Mouse (Mus musculus): ENCODE results near the gene Cym. TPM values are rescaled to one million over a fixed set of nuclear protein-coding genes. Genes with fewer than 3 reads are reported as not detected.

Cym gene
- total RNA-seq, 4 experiments from 2014 or later, result 0.37 TPM; not detected in 3

DNA sequence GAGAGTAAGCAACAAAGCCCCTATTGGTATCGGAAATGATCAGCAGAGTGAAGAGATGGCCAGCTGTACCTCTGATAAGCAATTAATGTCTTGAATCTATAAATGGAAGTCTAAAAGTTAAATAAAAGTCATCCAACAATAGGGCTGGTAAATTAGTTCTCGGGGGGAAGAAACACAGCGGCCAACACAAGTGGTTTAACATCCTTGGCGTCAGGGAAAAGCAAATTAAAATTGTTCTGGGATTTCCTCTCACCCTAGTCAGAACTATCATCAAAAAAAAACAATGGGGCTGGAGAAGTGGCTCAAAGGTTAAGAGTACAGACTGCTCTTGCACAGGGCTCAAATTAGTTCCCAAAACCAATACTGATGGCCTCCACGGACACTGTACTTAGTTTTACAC is 4.3 kb upstream of the Cym start:
- DNase-seq (ENCODE audit: low spot score in 2 of 2), result no peak

DNA sequence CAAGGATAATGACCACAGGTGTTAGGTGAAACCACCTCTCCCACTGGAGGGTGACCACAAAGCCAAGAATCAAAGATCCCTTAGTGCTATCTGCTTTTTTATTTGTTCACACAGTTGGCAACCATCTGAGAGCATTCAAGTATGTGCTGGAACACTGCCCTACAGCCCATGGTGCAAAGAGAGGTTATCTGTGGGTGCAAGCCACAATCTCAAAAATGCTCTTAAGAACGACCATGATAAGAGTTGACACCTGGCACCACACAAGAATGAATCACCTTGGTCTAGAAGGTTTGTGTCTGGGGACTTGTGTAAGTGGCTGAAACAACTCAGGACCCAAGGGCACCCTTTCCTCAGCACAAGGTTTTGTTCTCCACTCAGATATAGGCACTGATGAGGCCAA is 1.7 kb upstream of the Cym start:
- DNase-seq (ENCODE audit: low spot score in 2 of 2), result no peak

DNA sequence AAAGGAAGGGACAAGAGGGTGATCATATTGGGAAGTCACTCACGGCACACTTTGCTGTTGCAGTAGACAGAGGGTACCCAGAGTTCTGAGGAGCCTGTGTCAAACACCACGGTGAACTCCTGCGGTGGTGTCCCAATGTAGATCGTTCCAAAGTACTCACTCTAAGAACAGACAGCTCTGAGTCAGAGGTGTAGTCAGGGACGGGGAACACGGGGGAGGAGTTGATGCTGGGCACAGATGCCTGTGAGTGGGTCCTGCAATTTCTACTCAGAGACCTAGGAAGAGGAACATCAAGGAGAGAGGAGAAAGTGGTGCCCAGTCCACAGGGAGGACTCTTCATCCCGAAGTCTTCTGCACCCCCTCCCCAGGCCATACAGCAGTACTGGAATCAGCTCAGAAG is 3.0 kb downstream of the Cym start:
- peak in 1 of 2 experiments; percentile 25 for DNase-seq (ENCODE audit: low spot score in 2 of 2)

DNA sequence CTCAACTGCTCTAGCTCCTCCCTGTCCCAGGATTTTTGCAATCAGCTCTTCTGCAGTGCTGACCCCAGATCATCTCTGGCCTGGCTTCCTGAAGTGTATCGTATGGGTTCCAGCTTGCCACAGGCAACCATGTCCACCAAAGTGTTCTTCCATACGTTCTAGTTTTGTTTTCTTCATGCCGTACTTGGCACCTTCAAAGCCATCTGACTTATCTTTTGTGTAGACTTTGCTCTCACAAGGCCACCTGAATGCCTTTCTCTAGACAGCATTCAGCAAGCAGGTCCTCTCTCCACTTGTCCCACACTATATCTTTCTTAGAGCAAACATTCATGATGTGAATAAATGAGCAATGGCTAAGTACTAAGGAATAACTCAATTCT is 4.4 kb downstream of the Cym start:
- DNase-seq (ENCODE audit: low spot score in 2 of 2), result no peak

DNA sequence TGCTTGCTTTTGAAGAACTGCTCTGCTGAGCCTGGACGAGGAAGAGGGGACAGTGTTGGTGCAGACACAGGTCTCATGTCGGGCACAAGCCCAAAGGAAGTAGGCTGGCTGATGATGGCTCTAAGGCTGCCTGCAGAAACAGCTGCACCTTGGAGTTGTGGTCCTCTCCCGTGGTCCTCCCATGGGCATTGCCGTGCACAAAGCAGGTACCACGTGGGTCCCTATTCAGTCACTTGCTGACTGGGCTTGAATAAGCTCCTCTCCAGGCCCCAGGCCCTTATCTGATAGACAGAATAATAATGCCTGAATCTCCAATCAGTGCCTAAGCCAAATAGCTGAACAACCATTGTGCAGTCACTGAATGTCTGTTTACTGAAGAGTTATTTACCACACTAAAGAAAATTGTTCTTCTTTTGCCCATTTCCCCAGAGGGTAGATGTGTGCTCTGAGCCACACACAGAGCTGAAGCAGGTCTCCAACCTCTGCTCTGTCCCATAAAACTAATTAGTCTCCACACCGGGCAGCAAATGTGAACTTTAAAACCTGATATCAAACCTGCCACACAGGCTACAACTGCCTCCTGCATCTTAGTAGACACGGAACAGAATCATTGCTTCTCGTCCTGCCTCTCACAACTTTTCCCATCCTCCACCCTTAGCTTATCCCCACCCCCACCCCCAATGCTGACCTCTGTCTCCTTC is 5.0 kb downstream of the Cym start:
- no peak for DNase-seq (ENCODE audit: low spot score in 2 of 2)

DNA sequence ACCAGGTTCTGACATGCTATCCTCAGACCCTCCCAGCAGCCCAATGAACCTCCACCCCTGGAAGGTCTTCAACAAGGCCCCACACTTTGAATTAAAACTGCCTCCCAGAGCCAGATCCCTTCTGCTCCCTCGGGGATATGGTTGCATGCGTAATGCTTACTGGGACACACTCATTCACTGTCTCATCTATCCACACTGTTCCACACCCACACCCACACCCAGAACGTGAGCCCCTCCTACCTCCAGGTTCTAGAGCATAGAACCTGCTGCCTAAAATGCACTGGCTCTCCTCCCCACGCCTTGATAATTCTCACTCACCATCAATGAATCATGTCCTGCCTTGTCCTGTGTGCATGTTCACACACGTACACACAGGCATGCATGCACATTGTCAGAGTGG is 6.9 kb downstream of the Cym start:
- DNase-seq (ENCODE audit: low spot score in 2 of 2), result no peak

DNA sequence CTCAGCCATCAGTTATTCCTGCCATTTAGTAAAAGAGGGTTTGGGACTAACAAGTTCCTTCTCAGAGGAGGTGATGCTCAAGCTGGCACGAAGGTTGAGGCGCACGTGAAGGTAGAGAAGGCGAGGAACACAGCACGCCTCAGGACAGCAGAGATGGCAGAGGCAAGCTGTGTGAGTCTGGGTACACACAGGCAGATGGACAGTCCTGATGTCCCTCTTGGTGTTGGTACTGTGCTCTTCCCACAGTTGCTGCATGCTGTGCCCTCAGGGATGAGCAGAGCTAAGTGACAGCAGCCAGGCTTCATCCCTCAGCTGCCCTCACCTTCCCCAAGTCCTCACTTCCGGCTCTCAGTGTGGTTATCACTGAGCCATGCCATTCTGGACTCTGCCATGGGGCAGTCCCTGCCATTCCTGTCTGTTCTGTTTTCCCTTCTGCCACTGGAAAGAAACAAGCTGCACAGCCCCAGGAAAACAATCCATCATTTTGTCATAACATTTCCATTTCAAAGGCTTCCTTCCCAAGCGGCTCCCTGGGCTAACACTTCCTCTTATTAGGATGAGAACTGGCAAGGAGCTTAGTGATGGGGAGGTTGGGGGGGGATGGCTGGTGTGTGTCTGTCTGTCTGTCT is 13.8 kb downstream of the Cym start:
- no peak for DNase-seq (ENCODE audit: low spot score in 2 of 2)

DNA sequence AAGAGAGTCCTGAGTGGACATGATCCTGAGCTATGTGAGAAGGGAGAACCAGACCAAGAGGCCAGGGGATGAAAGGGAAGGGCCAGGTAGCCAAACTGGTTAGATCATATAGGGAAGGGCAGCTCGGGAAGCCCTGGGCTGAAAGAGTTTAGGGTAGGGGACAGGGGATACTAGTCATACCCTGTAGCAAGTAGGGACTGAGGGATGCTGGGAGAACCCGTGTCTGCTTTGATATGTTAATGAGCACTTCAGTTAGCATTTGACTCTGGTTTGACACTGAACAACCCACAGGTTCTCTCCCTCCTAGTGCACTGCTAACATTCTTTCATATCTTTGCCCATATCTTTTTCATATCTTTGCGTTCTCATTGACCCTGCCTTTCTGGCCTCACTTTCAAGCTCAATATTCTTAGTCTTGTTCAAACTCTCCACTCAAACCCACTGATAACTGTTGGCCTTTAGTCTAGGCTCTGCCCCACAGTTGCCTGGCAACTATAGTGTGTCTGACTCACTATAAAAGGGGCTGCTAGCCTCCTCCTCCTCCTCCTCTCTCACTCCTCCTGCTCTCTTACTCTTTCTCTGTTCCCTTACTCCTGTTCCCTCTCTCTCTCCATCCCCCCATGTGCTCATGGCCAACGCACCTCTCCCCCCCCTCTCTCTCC is 14.9 kb downstream of the Cym start:
- DNase-seq (ENCODE audit: low spot score in 2 of 2), result no peak

DNA sequence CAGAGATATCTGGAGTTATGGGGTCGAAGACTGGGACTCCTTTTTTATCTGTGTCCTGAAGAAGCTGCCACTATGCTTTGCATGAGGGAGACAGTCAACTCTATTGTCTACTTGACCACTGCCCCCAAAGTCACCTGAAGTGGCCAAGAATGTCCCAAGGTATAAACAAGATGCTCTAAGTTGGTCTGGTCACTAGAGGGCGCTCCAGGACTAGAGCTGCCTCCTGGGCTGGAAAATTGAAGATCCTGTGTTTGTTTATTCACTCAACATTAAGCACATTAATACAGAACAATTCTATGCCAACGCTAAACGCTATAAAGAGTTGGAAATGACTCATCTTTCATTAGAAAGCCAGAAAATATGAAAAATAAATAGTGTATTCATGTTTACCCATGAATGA is 15.5 kb downstream of the Cym start:
- DNase-seq (ENCODE audit: low spot score in 2 of 2), result peak; percentile 41 to 43

DNA sequence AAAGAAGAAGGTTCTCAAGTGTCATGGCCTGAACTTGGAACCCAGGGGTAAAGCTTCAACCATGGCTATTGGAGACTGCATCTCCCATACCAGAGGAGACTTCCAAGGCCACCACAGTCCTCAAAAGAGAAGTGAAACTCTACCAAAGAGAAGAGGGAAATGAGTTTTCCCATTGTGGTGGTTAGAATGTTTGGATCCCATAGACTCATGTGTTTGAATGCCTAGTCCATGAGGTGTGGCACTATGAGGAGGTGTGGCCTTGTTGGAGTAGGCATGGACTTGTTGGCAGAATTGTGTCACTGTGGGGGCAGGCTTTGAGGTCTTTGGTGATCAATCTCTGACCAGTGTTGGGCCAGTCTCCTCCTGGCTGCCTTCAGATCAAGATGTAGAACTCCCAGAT is 16.4 kb downstream of the Cym start:
- no peak for DNase-seq (ENCODE audit: low spot score in 2 of 2)

DNA sequence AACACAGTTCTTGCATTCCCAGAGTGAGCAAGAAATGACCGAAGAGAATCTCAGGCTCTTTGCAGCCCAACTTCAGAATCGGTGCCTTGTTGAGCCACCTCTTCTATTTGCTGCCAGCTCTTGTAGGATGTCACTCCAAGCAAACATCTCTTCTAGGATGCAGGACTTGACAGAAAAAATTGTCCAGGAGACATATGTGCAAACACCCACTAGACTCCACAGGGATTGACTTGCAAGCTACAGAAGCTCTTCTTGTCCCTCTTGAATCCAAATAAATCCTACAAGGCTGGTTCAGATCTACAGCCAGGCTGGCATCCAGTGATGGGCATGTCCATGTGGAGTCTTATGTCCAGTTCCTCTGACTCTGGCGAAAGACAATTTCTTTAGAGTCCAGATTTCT is 17.1 kb downstream of the Cym start:
- DNase-seq (ENCODE audit: low spot score in 2 of 2), result no peak

DNA sequence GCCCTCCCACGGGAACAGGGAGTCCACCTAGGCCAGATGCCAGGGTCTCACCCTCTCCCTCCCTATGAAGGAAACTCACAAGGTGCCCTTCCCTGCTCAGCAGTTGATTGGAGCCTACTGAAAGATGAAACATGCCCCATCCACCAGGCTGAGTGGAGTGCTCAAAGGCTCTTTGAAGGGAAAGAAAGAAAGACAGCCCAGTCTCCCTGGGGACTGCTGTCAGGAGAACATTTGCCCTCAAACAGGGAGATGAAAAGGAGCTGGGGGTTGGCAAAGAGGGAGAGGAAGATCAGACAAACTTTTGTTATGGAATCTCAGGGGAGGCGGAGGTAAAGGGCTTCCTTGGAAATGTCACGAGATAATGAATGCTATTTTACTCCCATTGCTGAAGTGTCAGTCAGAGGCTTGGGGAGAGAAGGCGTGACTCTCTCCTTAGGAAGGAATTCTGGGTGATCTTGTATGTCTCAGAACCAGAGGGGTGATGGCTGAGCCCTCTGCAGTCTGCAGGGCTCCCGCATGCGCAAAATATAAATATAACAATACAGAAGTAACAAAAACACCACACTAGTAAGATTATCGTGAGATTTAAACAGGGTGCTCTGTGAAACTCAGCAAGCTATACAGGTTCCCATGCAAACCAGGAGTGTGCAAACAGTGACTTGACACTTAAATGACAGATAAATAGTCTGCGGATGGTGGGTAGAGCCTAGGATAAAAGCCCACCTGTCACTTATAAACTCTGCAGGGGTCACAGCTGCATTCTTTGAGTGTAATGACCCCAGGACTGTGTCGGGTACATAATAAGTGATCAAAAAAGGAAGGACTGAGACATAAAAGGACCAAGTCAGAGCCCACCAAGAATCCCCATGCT is 20.0 kb downstream of the Cym start:
- no peak for DNase-seq (ENCODE audit: low spot score in 2 of 2)

DNA sequence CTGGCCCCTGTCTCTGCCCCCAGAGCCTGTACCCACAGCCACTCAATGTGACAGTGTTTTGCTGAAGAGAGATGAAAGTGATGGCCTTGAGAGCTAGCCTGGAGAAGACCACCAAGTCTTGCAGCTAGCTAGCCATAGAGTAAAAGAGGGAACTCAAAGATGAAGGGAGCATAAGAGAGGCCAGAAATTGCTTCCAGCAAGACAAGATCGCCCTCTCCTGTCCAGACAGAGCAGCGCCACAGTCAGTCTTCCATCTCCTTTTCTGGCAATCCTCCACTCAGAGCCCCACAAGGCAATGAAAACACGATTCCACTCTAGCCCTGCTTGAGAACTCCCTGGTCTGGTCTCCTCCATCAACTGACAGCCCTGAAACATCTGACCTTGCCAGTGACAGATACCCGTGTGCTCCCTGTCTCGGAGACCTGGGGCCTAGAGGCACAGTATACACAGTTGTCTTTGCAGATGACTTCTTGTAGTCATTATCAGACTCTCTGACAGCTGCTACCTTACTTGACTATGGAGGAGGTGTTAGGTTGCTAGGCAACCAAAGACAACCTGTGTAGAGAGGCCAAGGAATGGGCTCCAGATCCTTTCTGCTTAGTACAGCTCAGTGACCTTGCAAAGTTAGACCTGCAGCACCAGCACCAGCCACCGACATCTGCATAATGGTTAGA is 33.2 kb downstream of the Cym start:
- DNase-seq (ENCODE audit: low spot score in 2 of 2), result peak; percentile 39 to 48

DNA sequence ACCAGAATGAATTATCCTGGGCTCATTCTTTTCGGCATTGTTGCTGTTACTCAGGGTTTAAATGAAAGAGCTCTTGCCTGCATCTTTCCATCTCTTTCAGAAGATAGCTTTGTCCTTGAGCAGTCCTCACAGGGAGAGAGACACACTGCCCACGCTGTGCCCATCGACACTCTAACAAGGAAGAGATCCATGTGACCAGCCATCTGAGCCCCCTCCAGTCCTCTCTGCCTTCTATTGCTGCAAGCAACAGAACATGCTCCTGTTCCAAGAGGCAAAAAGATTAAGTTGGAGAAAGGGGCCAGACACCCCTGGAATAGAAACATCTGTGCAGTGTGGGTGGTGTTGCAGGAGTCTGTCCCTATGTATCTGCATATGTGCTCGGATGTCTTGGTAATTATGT is 34.5 kb downstream of the Cym start:
- no peak for DNase-seq (ENCODE audit: low spot score in 2 of 2)

DNA sequence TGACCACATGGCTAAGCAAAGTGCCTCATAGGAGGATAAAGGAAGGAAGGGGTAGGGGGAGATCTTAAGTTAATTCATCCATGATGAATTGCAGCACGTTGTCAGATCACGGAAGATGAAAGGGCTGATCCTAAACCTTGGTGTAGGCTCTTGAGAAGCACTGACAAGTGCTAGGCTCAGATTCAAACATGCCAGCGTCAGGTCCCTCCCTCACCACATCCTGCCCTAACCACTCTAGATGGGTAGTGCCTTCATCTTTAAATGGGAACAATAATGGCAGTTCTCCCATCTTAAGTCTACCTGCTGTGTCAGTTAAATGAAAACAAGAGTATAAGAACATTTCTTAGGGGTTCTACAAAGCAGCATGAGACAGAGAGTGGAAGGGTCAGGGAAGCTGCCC is 35.9 kb downstream of the Cym start:
- DNase-seq (ENCODE audit: low spot score in 2 of 2), result no peak

DNA sequence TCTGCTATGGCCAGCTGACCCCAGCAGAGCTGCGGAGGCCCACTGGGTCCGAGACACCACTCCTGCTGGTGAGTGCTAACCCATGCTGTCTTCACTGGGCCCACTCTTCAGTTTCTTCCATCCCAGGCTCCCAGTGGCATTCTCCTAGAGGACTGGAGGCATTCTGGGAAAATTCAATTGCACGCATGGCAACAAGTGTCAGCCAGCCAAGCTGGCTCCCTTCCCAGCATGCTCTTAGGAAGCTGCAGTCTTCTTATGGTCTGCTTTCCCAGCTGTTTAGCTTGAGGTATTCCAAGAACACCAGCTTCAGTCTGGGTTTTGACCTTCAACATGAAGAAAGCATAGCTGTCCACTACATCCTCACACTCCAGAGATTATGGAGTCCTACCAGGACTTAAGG is 38.4 kb downstream of the Cym start:
- DNase-seq (ENCODE audit: low spot score in 2 of 2), result no peak

DNA sequence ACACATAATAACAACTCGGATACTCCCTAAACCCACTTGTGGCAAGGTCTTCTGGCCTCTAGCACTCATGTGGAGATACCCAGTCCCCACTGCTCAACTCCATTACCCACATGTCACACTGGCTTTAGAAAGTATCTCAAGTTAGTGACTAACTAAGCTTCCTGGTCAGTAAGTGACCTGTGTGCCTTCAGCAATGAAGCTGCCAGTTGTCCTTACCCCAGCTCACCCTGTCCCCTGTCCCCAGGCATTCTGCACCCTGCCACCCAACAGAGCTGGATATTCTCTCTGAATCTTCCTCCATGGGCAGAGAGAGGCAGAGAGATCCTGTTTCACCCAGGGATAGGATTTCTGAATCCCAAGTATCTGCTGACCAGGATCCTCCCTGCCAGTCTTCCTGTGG is 38.8 kb downstream of the Cym start, which contains the start of gene Kcna10:
Kcna10 (plus strand) TSS at position 301 of the 400 bp plus-strand sequence.
- DNase-seq (ENCODE audit: low spot score in 2 of 2), result no peak

DNA sequence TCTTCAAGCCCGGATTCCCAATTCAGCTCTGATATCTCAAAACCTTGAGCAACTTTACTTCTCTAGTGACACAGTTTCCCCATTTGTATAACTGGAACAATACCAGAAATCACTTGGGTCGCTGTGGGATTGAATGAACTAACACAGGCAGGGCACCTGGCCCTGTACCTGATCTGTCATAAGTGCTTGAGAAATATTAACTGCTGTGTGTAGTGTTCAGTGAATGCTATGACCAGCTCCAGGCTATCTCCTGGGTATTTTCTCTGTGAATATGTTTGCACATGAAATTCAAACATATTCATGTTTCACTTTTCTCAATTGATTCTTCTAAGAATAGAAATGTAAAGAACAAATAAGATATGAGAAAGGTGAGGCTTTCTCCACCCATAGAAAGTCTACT is 40.7 kb downstream of the Cym start:
- DNase-seq (ENCODE audit: low spot score in 2 of 2), result no peak

DNA sequence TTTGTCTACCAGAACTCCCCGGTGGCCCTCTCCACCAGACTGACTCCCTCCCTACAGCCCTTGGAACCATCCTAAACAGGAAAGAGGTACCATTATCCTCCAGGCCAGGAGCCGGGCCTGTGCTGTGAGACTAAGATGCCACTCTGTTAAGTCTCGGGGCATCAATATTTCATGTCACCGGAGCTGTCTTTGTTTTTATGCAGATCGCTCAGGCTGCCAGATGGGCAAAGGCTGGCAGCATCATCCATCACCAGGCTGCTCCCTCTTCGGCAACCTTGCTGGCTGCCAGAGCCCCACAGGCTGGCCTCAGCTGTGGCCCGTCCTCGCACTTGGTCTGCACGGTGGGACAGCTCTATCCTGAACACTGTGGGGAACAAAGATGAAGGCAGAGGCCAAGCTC is 45.0 kb downstream of the Cym start:
- DNase-seq (ENCODE audit: low spot score in 2 of 2), result no peak

DNA sequence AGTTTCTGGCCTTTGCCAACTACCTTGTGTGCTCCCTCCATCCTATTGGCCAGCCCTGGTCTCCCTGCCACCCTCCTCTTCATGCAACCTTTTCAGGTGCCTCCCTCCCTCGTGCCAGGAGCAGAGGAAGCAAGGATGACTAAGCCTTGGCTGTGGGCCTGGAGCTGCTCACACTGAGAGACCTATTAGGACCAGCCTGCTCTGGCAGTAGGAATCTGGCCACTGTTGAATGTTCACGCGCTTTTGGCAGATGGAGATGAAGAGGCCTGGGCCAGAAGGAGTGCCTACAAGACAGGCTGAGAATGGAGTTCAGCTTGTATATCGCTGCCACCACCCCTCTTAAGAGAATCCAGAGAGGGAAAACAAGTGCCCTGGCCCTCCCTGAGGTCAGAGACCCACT is 46.0 kb downstream of the Cym start:
- no peak for DNase-seq (ENCODE audit: low spot score in 2 of 2)

DNA sequence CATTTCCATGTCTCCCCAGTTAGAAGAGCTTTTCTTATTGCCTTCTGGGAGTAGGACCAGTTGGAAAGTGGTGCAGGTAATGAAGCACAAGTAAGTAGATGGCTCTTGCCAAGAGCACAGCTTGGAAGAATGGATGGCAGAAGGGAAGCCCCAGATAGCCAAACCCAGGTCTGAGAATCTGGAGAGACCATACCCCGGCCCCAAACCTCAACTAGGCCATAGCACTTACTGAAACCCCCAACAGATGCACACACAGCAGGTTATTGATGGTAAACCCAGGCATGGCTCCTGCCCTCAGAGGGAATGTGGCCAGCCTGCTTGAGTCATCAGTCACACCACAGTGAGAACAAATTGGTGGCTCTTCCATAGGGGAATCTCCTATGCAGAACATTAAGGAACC is 49.0 kb downstream of the Cym start:
- DNase-seq (ENCODE audit: low spot score in 2 of 2), result no peak
